Mouse (Mus musculus) right cerebral cortex, adult 2 months (tissue): ENCODE data around the gene Cks1b.

Source experiments
- DNase-seq, 2 experiments: peaks; one replicate each; pipeline ENCODE4 v3.0.0; 2021 to 2022; ENCODE audit warnings: low spot score in 2 of 2

Gene Cks1b

DNA sequence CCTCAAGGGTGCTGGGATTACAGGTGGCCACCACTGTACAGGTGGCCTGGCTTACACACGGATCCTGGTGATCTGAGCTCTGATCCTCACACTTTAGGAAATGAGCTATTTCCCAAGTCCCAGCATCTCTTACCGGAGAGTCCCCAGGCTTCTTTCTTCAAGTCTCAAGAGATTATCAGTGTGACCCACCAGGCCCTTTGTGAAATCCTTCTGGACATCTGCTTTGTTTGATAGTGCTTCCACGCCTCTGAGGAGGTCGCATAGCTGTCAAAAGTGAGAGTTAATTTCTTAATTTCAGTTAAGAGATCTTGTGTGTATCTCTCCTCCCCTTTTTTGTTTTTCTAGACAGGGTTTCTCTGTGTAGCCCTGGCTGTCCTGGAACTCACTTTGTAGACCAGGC, 7.7 kb upstream of the Cks1b start:
- DNase-seq: no peak

DNA sequence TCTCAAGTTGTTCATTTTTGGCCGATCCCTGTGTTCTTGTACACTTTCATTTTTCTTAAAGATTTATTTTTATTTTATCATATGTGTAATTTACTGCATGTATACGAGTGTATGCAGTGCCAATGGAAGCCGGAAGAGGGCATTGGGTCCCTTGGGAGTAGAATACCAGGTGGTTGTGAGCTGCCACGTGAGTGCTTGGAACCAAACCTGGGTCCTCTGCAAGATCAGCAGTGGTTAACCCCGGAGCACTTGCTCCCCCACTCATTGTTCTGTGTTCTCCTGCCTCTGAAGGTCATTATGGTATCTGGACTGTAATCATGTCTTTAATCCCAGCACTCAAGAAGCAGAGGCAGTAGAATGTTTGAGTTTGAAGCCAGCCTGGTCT, 7.0 kb upstream of the Cks1b start:
- DNase-seq: no peak

- no peak for DNase-seq
Observed at GRCm38 (mm10) chr3:89424416-89425140, 6.4 kb upstream of the Cks1b start.

GRCm38 (mm10) chr3:89422556-89423205, 4.5 kb upstream of the Cks1b start:
- DNase-seq: no peak

DNA sequence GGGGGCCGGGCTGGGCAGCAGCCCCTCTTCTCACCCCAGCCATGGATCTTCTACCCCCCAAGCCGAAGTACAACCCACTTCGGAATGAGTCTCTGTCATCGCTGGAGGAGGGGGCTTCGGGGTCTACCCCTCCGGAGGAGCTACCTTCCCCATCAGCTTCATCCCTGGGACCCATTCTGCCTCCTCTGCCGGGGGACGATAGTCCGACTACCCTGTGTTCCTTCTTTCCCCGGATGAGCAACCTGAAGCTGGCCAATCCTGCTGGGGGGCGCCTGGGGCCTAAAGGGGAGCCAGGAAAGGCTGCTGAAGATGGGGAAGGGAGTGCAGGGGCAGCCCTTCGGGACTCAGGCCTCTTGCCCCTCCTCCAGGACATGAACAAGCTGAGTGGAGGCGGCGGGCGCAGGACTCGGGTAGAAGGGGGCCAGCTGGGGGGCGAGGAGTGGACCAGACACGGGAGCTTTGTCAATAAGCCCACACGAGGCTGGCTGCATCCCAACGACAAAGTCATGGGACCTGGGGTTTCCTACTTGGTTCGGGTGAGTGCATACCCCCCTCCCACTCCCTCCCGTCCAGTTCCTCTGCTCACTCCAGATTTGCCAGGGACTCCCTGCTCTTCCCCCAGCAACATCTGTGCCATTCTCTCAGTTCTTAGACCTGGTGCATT, 3.8 kb upstream of the Cks1b start:
- no peak for DNase-seq

- DNase-seq: peak; percentile 64 to 75
Observed at GRCm38 (mm10) chr3:89421002-89421774, 3.0 kb upstream of the Cks1b start.

DNA sequence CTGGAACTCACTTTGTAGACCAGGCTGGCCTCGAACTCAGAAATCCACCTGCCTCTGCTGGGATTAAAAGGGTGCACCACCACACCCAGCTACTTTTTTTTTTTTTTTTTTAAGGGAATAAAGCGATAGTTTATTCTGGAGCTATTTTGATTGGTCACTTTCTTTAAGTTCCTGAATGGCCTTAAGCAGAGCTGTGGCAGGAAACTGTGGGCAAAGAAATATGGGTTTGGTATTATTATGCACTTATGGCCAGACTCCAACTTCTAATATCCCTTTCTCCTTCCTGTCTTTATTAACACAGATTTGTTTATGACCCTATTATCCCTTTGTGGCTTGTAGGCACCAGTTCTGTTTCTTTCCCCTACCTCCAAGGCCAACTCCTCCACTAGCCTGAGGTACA, 2.2 kb upstream of the Cks1b start:
- DNase-seq: no peak

- DNase-seq: no peak
Observed at GRCm38 (mm10) chr3:89419981-89420380, 1.8 kb upstream of the Cks1b start.

DNA sequence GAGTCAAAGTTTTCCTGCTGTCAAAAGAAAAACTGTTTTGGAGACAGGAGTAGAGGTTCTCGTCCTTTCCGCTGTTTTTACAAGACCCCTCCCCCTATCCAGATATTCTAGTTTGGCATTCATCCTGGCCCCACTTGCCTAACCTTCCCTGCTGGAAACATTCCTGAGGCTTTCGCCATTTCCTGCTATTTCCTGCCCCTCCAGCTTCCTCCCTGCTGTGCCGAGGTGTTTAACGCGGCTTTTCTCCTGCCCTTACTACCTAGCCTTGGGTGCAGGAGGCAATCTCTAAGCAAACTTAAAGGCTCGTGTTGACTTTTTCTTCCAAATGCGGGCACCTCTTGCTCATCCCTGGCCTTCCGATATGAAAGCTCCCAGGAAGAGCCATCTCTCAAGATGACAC, 1.4 kb upstream of the Cks1b start:
- no peak for DNase-seq

- DNase-seq: no peak
Observed at GRCm38 (mm10) chr3:89418861-89419250, 673 bp upstream of the Cks1b start.

DNA sequence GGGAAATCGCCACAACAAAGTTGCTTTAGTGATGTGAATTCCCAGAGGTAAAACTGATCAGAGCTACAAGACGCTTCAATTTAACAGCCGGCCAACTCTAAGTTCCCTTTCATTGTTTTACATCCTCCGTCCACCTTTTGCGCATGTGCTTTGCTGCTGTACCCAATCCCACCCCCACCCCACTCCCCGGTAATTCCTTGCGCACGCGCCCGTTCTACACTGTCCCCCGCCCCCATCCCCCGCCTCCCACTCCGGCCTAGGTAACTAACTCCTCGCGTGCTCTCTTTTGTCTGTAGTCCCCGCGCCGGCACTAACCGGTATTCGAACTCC, 378 bp downstream of the Cks1b start:
- no peak for DNase-seq

DNA sequence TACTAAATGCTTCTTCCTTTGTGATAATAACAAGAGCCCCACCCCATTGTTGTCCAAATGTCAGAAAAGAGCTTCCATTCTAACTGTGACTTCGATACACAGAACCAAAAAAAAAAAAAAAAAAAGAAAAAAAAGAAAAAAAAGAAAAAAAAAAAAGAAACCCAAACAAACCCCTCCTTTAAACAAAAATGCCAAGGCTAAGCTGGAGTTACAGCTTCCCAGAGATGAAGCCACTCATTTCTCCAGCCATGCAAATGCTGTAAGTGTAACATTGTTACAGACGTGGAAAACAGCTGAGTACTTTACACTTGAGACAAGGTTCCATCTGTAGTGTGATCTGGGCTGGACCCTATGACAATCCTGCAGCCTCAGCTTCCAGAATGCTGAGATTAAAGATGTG, 1.1 kb downstream of the Cks1b start:
- DNase-seq: no peak

GRCm38 (mm10) chr3:89416158-89416557, 2.0 kb downstream of the Cks1b start:
- DNase-seq: no peak

DNA sequence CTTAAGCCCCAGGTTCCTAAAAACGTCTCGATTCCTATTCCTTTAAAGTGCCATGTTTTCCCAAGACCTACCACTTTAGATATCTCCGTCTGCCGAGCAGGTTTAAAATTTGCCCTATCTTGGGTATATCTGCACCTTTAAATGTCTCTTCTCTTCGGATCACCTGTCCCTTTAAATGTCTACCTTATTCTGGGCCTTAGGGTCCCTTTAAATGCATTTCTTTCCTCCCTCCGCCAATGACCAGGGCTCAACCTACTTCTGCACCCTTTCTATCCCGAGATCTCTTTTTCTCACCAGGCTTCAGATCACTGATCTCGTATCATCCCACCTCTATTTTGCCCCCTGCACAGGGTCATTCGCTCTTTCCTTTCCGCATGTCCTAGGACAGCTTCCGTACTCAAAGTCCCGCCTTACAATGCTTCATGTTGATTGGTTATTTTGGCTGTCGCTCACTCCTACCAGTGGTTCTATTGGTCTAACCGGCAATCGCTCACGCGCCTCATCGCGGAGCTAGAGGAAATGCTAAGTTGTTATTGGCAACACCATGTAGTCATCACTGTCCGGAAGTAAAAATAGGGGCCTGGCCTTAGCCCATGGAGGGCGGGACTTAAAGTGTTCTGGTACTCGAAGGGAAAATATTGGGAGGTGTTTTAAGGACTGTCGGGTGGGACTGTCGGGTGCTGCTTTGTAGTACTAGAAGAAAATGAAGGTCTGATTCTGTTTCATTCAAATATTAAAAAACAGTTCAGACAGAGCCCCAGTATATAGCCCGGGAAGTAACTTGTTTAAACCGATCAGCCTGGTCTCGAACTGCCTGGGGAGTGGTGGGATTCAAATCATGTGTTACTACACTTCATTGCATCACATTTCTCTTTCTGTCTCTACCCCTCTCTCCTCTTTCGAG, 6.4 kb downstream of the Cks1b start, which contains the start of gene Flad1:
Gene Flad1 (minus strand): TSS at position 381 of the 904 bp plus-strand sequence.
- DNase-seq: peak; percentile 100

- no peak for DNase-seq
Observed at GRCm38 (mm10) chr3:89410864-89411263, 7.3 kb downstream of the Cks1b start.

DNA sequence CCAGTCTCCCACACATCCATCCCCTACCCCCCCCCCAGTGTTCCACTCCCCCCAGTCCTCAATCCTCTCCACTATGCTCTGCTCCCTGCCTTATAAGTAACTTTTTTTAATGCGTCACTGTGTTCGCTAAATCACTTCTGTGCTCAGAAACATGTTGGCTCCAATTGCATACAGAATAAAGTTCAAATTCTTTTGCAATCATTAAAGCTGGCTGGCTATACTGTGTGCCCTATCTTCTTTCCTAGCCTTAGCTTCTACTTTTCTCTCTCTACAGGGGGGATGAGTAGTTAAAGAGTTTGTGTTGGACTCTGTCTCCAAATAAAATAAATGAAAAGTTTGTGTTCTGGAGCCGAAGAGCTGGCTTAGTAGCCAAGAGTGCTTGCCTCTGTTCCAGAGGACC, 8.5 kb downstream of the Cks1b start:
- no peak for DNase-seq

DNA sequence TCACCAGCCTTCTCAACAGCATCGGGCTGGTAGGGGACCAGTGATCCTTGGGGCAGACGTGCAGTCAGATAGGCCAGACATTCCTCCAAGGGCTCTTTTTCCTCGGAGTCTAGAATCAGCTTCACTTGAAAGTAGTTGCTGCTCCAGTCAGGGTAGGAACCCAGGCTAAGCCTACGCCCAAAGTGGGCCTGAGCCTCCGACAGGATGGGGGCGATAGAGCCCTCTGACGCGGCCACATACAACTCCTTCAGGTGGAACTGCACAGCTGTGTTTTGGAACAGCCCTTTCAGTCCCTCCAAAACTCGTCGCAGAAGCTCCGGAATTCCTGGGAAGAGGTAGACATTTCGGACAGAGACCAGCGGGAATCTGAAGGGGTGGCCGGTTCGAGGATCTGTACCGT, 9.7 kb downstream of the Cks1b start:
- no peak for DNase-seq

GRCm38 (mm10) chr3:89406887-89407286, 11.3 kb downstream of the Cks1b start:
- no peak for DNase-seq

DNA sequence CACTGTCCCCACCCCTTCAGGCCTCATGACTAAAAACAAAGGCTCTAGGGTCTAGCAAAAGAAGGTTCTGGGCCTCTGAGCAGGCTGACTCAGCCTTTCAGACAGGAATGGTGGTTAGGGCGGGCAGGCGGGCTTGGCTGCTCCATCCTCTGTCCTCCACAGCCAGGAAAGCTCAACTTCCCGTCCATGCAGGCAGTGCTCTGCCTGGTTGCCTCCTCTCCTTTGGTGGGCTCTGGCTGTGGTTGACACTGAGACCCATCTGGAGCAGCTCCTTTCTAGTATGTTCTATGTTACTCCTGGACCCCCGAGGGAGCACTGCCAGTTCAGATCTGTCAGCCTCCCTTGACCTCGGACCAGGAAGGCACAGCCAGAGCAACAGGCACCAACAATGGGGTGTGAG, 15.5 kb downstream of the Cks1b start, which contains the start of gene Lenep:
Gene Lenep (minus strand): TSS at position 101 of the 400 bp plus-strand sequence.
- no peak for DNase-seq

- no peak for DNase-seq
Observed at GRCm38 (mm10) chr3:89401329-89401728, 16.9 kb downstream of the Cks1b start.

- no peak for DNase-seq
Observed at GRCm38 (mm10) chr3:89396654-89397005, 21.6 kb downstream of the Cks1b start.
